Mouse (Mus musculus): Measurements from ENCODE around the gene Capn13.
A peak's percentile ranks its signal among the peaks of the same experiment; 100 is the strongest.
"Not testable (repeated sequence)": the region's sequence is repeated elsewhere in the genome, so short reads cannot be mapped to it uniquely, and the experiment has no call there.

Gene Capn13

GRCm38 (mm10) chr17:73329071-73329470 is 71.6 kb downstream of the Capn13 start:
- DNase-seq, result no peak

DNA sequence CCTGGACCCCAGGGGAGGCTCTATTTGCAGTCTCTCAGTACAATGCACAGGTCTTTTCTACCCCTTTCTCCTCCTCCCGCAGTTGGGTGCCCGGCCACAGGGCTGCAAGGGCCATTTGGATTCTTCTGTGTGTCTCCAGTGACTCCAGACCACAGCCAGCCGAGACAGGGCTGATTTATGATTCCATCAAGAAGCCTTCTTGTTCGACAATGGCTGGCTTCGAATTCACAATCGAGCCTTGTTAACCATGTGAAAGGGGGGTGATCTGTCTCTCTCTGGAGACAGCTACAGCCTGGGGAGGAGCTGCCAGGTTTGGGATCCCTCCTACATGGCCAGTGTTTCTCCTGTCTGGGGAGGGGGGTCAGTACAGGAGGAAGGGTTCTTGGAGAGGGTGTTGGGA is 75.4 kb downstream of the Capn13 start:
- DNase-seq, result no peak

DNA sequence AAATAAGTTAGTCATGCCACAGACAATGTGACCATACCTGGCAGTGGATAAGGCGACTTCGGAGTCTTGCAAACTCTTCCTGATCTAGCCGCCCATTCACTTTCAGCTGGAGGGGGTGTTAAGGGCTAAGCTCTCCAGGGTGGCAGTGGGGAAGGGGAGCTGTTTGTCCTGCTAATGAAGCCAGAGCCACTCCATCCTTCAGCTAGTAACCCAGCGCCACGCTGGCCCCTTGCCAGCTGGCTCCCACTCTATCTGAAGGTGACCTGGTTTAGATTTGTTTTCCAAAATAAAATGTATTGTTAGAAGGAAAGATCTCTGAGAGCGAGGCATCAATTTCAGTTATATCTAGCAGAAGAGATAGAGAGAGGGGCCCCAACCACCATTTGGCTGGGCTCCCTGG is 75.9 kb downstream of the Capn13 start:
- DNase-seq, result no peak

GRCm38 (mm10) chr17:73323981-73324380 is 76.7 kb downstream of the Capn13 start:
- no peak for DNase-seq

GRCm38 (mm10) chr17:73314786-73315185 is 85.9 kb downstream of the Capn13 start:
- no peak for DNase-seq

DNA sequence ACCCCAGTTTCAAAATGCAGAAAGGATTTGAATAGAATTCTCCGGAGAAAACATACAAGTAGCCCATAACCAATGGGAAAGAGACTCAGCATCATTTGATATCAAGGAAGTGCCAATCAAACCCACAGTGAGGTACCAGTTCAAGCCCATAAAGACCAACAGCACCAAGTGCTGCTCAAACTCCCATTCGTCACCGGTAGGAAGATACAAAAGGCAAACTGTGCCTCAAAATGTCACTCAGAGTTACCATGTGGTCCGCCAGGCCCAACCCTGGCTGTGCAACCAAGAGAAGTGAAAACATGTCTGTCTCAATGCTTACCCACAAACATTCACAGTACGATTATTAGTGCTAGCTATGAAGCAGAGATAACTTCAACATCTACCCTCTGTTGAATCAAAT is 89.2 kb downstream of the Capn13 start:
- no peak for DNase-seq

GRCm38 (mm10) chr17:73308691-73309090 is 92.0 kb downstream of the Capn13 start:
- DNase-seq, result no peak

DNA sequence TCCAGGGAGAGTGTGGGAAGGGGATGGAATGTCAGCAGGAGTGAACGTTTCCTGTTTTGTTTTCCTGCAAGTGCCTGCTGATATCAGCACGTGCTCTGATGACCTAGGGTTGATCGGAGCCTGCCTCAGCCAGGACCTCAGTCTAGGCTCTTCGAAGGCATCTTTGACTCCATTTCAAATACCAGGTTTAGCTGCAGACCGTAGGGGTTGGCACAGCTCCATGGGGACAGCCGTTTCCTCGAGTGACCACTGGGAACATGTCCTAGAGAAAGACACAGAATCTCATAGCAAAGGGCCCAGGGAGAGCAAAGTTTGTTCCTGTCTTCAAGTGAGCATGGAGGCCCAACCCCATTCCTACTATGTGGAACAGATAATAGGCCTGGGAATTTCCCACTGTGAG is 94.0 kb downstream of the Capn13 start:
- no peak for DNase-seq

DNA sequence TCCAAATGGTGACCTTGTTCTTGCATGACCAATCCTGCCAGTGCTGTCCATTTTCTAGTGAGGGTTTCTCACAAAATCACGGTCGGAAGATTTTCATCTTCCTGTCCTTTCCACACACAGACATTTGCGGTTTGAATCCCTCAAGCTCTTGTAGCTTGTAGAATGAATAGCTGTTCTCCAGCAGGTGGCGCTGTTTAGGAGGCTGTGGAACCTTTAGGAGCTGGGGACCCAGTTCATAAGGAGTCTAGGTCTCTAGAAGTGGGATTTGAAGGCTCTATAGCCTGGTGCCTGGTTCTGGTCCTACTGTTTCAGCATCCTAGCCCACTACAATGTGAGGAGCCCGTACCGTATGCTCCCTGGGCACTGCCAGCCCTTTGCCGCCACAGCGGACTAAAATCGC is 95.0 kb downstream of the Capn13 start:
- peak; percentile 81 for DNase-seq

DNA sequence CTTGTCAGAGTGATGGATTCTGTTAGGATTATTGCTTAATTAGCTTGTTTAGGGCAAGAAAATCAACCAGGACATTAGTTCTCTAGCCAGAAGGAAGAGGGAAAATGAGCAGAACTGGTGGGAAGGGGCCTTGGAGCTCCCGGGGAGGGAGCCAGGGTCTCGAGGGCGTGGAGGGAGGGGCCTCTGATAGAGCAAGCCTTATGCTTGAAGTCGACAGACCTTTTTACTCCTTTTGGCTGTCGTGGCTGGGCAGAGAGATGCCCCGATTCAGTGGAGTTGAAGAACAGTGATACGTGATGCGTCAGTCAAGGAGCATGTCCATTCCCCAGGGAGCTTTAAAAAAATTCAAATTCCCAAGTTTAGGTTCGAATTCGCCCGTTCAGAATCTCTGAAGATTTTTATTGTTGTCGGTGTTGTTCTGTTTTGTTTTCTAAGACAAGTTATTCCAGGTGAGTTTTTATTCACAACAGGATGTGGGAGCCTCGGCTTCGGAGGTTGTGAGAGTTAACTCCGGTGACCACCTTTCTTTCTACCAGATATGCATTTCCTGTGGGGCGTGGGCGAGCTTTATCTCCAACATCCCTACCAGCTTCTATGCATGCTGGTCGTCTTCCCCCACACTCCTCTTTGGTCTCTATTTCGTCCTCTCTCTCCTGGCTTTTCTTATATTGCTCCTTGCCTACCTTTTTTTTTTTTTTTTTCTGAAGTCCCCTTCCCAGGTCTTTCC is 96.4 kb downstream of the Capn13 start:
- peak; percentile 61 for DNase-seq

GRCm38 (mm10) chr17:73303676-73304075 is 97.0 kb downstream of the Capn13 start:
- DNase-seq, result no peak

GRCm38 (mm10) chr17:73303217-73303616 is 97.4 kb downstream of the Capn13 start:
- peak; percentile 78 for DNase-seq

- peak; percentile 87 for DNase-seq
Measured at GRCm38 (mm10) chr17:73302104-73302503, 98.6 kb downstream of the Capn13 start.

DNA sequence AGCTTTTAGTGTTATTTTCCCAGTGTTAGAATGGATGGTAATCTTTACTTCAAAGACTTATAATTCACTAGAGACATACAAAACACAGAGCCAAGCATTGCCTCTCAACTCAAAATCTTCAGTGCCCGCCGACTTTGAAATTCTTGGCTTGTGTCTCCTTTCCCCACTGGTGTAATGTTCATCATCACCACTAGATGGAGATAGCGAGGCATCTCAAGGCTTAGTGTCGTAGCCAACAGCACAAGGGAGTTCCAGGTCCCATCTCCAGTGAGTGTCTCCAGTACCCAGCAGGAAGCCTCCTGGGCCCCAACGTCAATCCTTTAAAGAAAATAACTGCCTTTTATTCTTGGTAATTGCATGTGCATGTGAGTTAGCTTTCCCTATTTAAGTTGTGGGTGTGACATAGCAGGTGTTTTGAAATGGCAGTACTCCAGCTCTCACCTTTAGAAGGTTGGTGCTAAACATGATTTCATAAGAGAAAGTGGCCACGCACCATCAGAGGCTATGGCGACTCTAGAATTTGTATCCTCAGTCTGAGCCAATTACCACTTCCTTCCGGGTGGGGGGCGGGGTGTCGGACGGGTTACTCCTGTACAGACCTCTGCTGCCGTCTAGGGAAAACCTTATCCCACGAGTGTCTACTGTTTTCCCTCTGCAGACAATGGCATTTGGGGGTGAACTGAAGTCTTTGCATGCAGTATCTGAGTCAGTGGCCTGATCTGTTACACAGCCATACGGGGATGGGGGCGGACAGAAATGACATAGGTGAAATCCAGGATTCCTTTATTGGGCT is 99.2 kb downstream of the Capn13 start:
- peak; percentile 73 for DNase-seq

DNA sequence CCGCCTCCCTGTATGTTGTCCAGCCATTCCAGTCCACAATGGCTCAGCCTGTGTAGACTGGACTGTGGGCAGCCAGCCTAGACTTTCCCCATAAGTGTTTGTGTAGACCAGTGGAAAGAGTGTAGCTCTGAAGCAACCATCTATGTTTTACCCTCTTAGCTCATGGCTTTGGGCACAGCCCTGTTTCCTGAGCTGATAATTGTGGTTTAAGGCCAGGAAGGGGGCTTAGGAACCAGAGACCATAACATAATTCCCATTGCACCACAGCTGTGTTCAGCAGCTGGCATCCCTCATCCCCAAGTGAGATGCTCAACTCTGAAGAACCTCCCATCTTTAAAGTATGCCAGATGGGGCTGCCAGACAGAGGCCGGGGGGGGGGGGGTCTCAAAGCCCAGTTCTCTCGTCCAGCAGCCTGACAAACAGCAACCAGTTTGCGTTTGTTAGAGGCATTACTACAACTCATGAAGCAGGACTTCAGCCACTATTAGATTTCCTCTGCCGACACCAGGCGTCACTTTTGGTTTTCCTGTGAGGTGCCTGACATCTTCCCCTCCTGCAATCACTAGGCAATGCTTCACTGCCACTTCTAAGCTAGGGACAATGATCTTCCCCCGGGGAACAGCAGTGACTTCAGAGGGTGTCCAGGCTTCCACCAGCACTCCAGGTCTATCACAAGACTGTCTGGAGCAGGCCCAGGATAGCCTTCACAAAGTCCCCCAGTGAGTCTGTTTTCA is 100.4 kb downstream of the Capn13 start:
- no peak for DNase-seq

DNA sequence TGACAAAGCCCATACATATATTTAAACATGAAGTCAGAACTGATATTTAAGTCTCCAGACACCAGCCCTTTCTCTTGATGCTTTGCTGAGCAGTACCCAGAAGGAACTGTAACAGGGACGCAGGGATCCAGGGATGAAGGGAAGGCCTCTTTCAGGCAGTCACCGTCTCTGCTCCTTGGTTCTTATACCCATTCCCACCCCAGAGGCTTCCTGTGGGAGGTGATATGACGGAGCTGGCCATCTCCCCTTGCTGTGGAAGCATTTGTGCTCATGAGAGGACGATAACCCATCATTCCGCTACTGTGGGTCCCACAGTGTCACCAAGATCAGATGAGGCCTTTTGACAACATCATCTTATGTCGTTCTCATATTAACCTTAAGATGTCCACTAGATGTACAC is 101.7 kb downstream of the Capn13 start:
- DNase-seq, result no peak

GRCm38 (mm10) chr17:73296855-73297254 is 103.8 kb downstream of the Capn13 start:
- peak; percentile 61 for DNase-seq

DNA sequence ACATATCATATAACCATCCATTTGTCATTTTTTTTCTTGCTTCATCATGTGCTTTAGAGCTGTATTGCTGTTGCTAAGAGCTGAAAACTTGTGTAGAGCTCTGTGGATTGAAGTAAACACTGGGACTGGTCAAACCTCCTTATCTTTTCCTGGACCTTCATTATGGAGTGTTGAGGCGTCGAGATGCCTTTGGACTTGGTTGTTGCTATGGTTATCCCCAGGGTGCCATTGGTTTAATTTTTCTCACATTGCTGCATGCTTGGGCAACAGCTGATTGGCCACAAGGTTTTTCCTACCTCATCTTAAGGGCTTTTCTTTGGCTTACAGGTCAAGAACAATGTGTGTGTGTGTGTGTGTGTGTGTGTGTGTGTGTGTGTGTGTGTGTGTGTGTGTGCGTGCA is 107.4 kb downstream of the Capn13 start:
- no peak for DNase-seq

GRCm38 (mm10) chr17:73284301-73284700 is 116.4 kb downstream of the Capn13 start:
- no peak for DNase-seq

GRCm38 (mm10) chr17:73282702-73283101 is 118.0 kb downstream of the Capn13 start:
- not testable (repeated sequence) for DNase-seq

DNA sequence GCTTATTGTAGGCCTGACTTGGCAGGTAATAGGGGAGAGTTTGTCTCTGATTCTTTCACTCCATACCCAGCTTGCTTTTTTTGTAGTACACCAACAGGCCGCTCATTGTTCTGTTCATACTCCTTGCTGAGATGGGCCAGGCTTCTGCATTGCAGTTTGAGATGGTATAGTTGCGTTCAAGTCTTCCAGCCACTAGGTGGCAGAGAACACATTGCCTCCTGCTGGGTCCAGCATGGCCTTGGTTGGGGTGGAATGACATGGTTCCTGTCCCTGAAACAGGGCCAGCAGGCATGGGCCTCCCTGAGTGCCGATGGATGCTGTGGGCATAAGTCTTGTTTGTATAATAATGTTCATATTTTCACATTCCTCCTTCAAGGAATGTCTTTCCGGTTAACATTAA is 122.9 kb downstream of the Capn13 start:
- DNase-seq, result no peak

DNA sequence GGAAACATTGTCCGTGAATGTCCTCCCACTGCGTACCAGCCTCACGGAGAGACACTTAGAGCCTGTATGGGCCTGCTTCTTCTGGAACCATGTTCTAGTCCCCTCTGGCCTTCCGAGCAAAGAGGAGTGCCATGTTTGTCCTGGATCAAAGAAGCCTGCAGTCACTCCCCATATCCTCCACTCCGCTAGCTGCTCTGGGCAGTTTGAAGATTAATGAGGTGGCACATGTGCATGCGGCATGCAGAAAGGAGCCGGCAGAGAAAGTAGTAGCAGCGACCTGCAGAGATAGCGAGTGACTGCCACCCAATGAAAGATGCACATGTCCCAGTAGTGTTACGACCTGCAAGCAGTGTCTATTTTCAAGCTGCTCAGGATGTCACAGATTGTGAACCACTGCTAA is 125.6 kb downstream of the Capn13 start:
- DNase-seq, result no peak

DNA sequence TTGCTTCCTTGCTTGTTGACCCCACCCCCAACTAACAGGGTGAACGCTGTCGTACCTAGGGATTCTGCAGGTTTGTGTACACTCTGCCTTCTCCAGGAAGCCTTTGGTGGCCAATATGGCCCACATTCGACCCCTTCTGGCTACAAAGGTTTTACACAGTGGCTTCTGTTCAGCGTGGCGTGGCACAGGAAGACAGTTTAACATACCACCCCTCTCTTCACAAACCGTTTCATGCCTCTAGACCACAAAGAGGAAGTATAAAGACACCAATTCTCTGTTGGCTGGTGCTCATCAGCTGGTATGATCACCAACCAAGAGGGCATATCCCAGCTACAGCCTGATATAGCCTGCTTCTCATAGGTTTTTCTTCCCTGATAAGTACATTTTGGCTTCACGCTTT is 126.9 kb downstream of the Capn13 start:
- DNase-seq, result peak; percentile 25
